Mouse (Mus musculus): Measurements from ENCODE around the gene Taar2. TPM values are rescaled to one million over a fixed set of nuclear protein-coding genes. Genes with fewer than 3 reads are reported as not detected.

The Taar2 gene
- polyA plus RNA-seq, 1 experiment from 2014 or later: not detected

DNA sequence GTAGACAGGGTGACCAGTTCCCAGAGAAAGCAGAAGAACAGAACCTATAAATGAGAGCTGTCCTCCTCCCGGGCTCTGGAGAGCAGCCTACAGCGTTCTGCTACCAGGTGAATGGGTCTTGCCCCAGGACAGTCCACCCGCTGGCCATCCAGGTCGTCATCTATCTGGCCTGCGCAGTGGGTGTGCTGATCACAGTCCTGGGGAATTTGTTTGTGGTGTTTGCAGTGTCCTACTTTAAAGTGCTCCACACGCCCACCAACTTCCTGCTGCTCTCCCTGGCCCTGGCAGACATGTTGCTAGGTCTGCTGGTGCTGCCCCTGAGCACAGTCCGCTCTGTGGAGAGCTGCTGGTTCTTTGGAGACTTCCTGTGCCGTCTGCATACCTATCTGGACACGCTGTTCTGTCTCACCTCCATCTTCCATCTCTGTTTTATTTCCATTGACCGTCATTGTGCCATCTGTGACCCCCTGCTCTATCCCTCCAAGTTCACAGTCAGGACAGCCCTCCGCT, 32.3 kb downstream of the Taar2 start, which contains the start of gene Taar5:
TSS of gene Taar5 (plus strand) at position 51 of the 510 bp plus-strand sequence.
- Histone ChIP-seq H3K4me3 (ENCODE audit: low read length) (no peak within 1 kb of the TSS), H3K4me1 (ENCODE audit: control insufficient read depth, insufficient read depth, low read length) (no peaks in the 10 kb centered on the region; the same call in 1 of the 2 replicates), H3K9me3 (ENCODE audit: control insufficient read depth, low read length) (no peaks in the 10 kb centered on the region), H3K27ac (ENCODE audit: low read depth, low read length) (no peak within 1 kb of the TSS), H3K4me2 (replicated peaks; ENCODE audit: low read depth, low read length) (no peak within 1 kb of the TSS), H3K36me3 (ENCODE audit: control insufficient read depth, insufficient read depth, low read length) (no peaks in the 10 kb centered on the region), H3K9ac (ENCODE audit: low read depth, low read length) (no peak within 1 kb of the TSS), H3K27me3 (ENCODE audit: control insufficient read depth, insufficient read depth, low read length) (no peaks in the 10 kb centered on the region)
- no peak for ATAC-seq (ENCODE audit: low FRiP score, low TSS enrichment)
- WGBS: 87% methylated on average over 11 of the region's 11 CpGs

DNA sequence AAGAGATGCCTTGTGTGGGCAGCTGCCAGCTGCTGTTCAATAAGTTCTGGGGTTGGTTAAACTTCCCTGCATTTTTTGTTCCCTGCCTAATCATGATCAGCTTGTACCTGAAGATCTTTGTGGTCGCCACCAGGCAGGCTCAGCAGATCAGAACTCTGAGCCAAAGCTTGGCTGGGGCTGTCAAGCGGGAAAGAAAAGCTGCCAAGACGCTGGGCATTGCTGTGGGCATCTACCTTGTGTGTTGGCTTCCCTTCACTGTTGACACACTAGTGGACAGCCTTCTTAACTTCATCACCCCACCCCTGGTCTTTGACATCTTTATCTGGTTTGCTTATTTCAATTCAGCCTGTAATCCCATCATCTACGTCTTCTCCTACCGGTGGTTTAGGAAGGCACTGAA, 32.9 kb downstream of the Taar2 start:
- Histone ChIP-seq H3K36me3 (ENCODE audit: control insufficient read depth, insufficient read depth, low read length) (no peaks in the 10 kb centered on the region), H3K27ac (ENCODE audit: low read depth, low read length) (no peak overlapping the region), H3K4me2 (replicated peaks; ENCODE audit: low read depth, low read length) (no peak overlapping the region), H3K9ac (ENCODE audit: low read depth, low read length) (no peak overlapping the region), H3K4me1 (ENCODE audit: control insufficient read depth, insufficient read depth, low read length) (no peaks in the 10 kb centered on the region; the same call in 1 of the 2 replicates), H3K27me3 (ENCODE audit: control insufficient read depth, insufficient read depth, low read length) (no peaks in the 10 kb centered on the region), H3K9me3 (ENCODE audit: control insufficient read depth, low read length) (no peaks in the 10 kb centered on the region), H3K4me3 (ENCODE audit: low read length) (no peak overlapping the region)
- ATAC-seq (ENCODE audit: low FRiP score, low TSS enrichment): no peak
- 87% methylated on average over 5 of the region's 5 CpGs for WGBS

DNA sequence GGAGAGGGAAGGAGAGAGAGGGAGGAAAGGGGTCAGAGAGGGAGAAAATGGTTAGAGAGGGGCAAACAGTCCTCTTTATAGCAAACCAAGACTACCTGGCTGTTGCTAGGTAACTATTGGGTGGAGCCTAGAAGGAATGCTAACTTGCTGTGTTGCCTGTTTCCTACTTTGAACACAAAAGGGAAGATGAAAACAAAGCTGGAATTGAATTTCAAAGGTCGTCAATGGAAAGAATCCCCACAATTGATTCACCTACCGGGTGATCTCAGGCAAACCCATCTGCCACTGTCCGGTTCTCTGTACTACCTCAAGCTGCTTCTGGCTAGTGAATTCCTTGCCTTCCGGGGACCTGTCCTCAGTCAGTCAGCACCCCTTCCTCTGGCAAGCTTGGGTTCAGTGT, 39.6 kb downstream of the Taar2 start:
- WGBS: 55% methylated on average over 4 of the region's 4 CpGs
- Histone ChIP-seq H3K4me2 (replicated peaks; ENCODE audit: low read depth, low read length) (no peak overlapping the region), H3K9me3 (ENCODE audit: control insufficient read depth, low read length) (no peaks in the 10 kb centered on the region), H3K4me3 (ENCODE audit: low read length) (no peak overlapping the region), H3K9ac (ENCODE audit: low read depth, low read length) (no peak overlapping the region), H3K27me3 (ENCODE audit: control insufficient read depth, insufficient read depth, low read length) (no peaks in the 10 kb centered on the region), H3K27ac (ENCODE audit: low read depth, low read length) (no peak overlapping the region), H3K4me1 (ENCODE audit: control insufficient read depth, insufficient read depth, low read length) (no peaks in the 10 kb centered on the region), H3K36me3 (ENCODE audit: control insufficient read depth, insufficient read depth, low read length) (no peaks in the 10 kb centered on the region)
- ATAC-seq (ENCODE audit: low FRiP score, low TSS enrichment): no peak

DNA sequence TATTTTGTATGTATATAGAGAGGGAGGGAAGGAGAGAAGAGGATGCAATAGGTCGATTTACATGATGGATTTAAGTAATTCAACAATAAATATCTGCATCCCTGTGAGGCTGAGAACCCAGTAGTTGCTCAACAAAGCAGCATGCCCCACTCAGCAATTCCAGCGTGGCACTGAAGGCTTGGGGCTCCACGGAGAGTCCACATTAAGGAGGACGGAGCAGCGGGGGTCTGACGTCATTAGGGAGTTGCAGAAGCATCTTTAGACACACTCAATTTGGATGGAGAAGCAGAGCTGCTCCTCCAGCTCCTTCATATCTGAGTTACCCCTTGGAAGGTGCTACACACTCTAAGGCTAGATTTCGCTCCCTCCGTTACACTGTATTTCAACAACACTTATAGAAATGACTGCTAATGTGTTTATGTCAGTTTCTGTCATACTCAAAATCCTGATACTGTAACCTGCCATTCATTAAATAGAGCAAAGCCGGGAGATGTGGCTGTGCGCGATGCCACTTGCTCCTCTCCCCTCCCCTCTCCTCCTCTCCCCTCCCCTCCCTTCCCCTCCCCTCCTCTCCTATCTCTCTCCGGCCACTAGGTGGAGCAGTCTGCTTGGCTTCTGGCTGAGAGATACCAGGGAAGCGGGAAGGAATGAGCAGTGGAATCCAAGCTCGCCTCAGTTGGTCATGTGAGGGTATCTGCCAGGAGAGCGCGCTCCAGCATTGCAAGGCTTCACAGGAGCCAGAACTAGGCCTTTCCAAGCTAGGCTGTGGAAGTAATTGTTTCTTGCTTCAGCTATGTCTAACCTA, 40.7 kb downstream of the Taar2 start:
- H3K9ac ChIP-seq (ENCODE audit: low read depth, low read length): no peak overlapping the region
- no peak overlapping the region for H3K27ac ChIP-seq (ENCODE audit: low read depth, low read length)
- H3K4me1 ChIP-seq (ENCODE audit: control insufficient read depth, insufficient read depth, low read length): no peaks in the 10 kb centered on the region
- no peak overlapping the region for H3K4me2 ChIP-seq (replicated peaks; ENCODE audit: low read depth, low read length)
- no peaks in the 10 kb centered on the region for H3K9me3 ChIP-seq (ENCODE audit: control insufficient read depth, low read length)
- peak; percentile 69; the same call in 1 of the 2 replicates for ATAC-seq (ENCODE audit: low FRiP score, low TSS enrichment)
- no peaks in the 10 kb centered on the region for H3K36me3 ChIP-seq (ENCODE audit: control insufficient read depth, insufficient read depth, low read length)
- no peaks in the 10 kb centered on the region for H3K27me3 ChIP-seq (ENCODE audit: control insufficient read depth, insufficient read depth, low read length)
- no peak overlapping the region for H3K4me3 ChIP-seq (ENCODE audit: low read length)
- 47% methylated on average over 16 of the region's 16 CpGs for WGBS

DNA sequence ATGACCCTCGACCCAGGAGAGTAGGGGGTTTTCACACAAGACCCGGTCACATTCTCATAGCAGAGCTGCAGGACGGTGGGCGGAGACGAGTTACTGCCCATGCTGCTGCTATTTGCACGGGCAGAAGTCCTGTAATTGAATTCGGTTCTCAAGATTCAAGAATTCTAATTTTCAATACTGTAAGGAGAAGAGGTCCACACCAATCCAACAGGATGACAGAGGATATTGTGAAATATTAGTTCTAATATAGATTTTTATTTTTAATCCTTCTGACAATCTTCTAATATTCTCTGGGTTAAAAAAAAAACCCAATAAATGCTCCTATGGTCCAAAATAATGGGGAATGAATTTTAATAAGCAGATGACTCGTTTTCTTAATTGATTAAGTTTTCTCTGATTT, 47.2 kb downstream of the Taar2 start, which contains the start of gene Taar6:
TSS of gene Taar6 (minus strand) at position 101 of the 400 bp plus-strand sequence.
- Histone ChIP-seq H3K9me3 (ENCODE audit: control insufficient read depth, low read length) (no peaks in the 10 kb centered on the region), H3K4me1 (ENCODE audit: control insufficient read depth, insufficient read depth, low read length) (no peaks in the 10 kb centered on the region), H3K9ac (ENCODE audit: low read depth, low read length) (no peak within 1 kb of the TSS), H3K36me3 (ENCODE audit: control insufficient read depth, insufficient read depth, low read length) (no peaks in the 10 kb centered on the region), H3K27me3 (ENCODE audit: control insufficient read depth, insufficient read depth, low read length) (no peaks in the 10 kb centered on the region), H3K4me3 (ENCODE audit: low read length) (no peak within 1 kb of the TSS), H3K4me2 (replicated peaks; ENCODE audit: low read depth, low read length) (no peak within 1 kb of the TSS), H3K27ac (ENCODE audit: low read depth, low read length) (no peak within 1 kb of the TSS)
- WGBS: 67% methylated on average over 8 of the region's 8 CpGs
- no peak for ATAC-seq (ENCODE audit: low FRiP score, low TSS enrichment)

DNA sequence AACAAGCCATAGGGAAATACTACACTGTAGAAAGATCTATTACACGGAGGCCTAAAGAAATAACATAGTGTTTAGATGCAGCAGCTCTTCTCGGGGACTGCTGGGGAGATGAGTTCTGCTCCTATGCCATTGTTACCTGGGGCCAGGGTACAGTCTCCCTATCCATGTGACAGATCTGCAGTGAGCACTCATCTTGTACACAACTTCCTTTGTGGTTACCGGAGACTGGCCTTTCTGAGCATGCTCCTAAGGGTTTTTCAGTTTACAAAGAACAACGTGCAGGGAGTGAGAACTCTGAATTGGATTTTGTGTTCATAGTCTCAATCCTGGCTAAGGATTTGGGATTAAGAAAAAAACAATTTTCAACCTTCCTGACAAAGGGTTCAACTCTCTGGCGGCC, 48.0 kb downstream of the Taar2 start:
- no peaks in the 10 kb centered on the region for H3K4me1 ChIP-seq (ENCODE audit: control insufficient read depth, insufficient read depth, low read length)
- 82% methylated on average over 5 of the region's 5 CpGs for WGBS
- H3K36me3 ChIP-seq (ENCODE audit: control insufficient read depth, insufficient read depth, low read length): no peaks in the 10 kb centered on the region
- ATAC-seq (ENCODE audit: low FRiP score, low TSS enrichment): no peak
- H3K9me3 ChIP-seq (ENCODE audit: control insufficient read depth, low read length): no peaks in the 10 kb centered on the region
- no peak overlapping the region for H3K27ac ChIP-seq (ENCODE audit: low read depth, low read length)
- no peak overlapping the region for H3K4me2 ChIP-seq (replicated peaks; ENCODE audit: low read depth, low read length)
- H3K27me3 ChIP-seq (ENCODE audit: control insufficient read depth, insufficient read depth, low read length): no peaks in the 10 kb centered on the region
- H3K4me3 ChIP-seq (ENCODE audit: low read length): no peak overlapping the region
- H3K9ac ChIP-seq (ENCODE audit: low read depth, low read length): no peak overlapping the region

Other genes starting within 250 kb of the Taar2 start
- gene Rps12, start 151.3 kb upstream of the Taar2 start, polyA plus RNA-seq (2014; fragmentation: Nextera tagmentation; extraction: Ambion mirVana): 203 and 268 TPM in 2 replicates
- gene Slc18b1, start 141.6 kb upstream of the Taar2 start, polyA plus RNA-seq (2014; fragmentation: Nextera tagmentation; extraction: Ambion mirVana): 13.4 and 20.0 TPM in 2 replicates
- not detected in 2 replicates for gene Vnn3, start 87.1 kb upstream of the Taar2 start, polyA plus RNA-seq (2014; fragmentation: Nextera tagmentation; extraction: Ambion mirVana)
- 0.74 and 0.79 TPM in 2 replicates for gene Vnn1, start 43.9 kb upstream of the Taar2 start, polyA plus RNA-seq (2014; fragmentation: Nextera tagmentation; extraction: Ambion mirVana)
- gene Taar1, start 18.2 kb upstream of the Taar2 start, polyA plus RNA-seq (2014; fragmentation: Nextera tagmentation; extraction: Ambion mirVana): not detected in 2 replicates
- gene Taar3, start 11.0 kb downstream of the Taar2 start, polyA plus RNA-seq (2014; fragmentation: Nextera tagmentation; extraction: Ambion mirVana): not detected in 2 replicates
- gene Taar4, start 21.9 kb downstream of the Taar2 start, polyA plus RNA-seq (2014; fragmentation: Nextera tagmentation; extraction: Ambion mirVana): not detected in 2 replicates
- gene Taar5, start 32.1 kb downstream of the Taar2 start, polyA plus RNA-seq (2014; fragmentation: Nextera tagmentation; extraction: Ambion mirVana): not detected in 2 replicates
- not detected in 2 replicates for gene Taar6, start 47.1 kb downstream of the Taar2 start, polyA plus RNA-seq (2014; fragmentation: Nextera tagmentation; extraction: Ambion mirVana)
- not detected in 2 replicates for gene Taar7a, start 54.9 kb downstream of the Taar2 start, polyA plus RNA-seq (2014; fragmentation: Nextera tagmentation; extraction: Ambion mirVana)
- gene Taar7b, start 61.4 kb downstream of the Taar2 start, polyA plus RNA-seq (2014; fragmentation: Nextera tagmentation; extraction: Ambion mirVana): not detected in 2 replicates
- gene Taar7d, start 88.7 kb downstream of the Taar2 start, polyA plus RNA-seq (2014; fragmentation: Nextera tagmentation; extraction: Ambion mirVana): not detected in 2 replicates
- gene Taar7e, start 99.0 kb downstream of the Taar2 start, polyA plus RNA-seq (2014; fragmentation: Nextera tagmentation; extraction: Ambion mirVana): not detected in 2 replicates
- gene Taar7f, start 110.9 kb downstream of the Taar2 start, polyA plus RNA-seq (2014; fragmentation: Nextera tagmentation; extraction: Ambion mirVana): not detected in 2 replicates
- gene Taar8a, start 137.9 kb downstream of the Taar2 start, polyA plus RNA-seq (2014; fragmentation: Nextera tagmentation; extraction: Ambion mirVana): not detected in 2 replicates
- not detected in 2 replicates for gene Taar8b, start 153.7 kb downstream of the Taar2 start, polyA plus RNA-seq (2014; fragmentation: Nextera tagmentation; extraction: Ambion mirVana)
- not detected in 2 replicates for gene Taar8c, start 163.3 kb downstream of the Taar2 start, polyA plus RNA-seq (2014; fragmentation: Nextera tagmentation; extraction: Ambion mirVana)
- not detected in 2 replicates for gene Taar9, start 171.0 kb downstream of the Taar2 start, polyA plus RNA-seq (2014; fragmentation: Nextera tagmentation; extraction: Ambion mirVana)
- 67.8 and 95.5 TPM in 2 replicates for gene Stx7, start 210.7 kb downstream of the Taar2 start, polyA plus RNA-seq (2014; fragmentation: Nextera tagmentation; extraction: Ambion mirVana)

Data from kidney, embryonic 14.5 days (tissue).